Mouse (Mus musculus) embryo, embryonic 11.5 days (tissue): Measurements from ENCODE around the gene Wtip.
"Not testable (repeated sequence)": the region's sequence is repeated elsewhere in the genome, so short reads cannot be mapped to it uniquely, and the experiment has no call there.

ENCODE experiments used
- DNase-seq: peaks from one replicate; pipeline ENCODE4 v3.0.0-alpha.2; 2012; ENCODE audit warnings: low read depth, low spot score

The Wtip gene

DNA sequence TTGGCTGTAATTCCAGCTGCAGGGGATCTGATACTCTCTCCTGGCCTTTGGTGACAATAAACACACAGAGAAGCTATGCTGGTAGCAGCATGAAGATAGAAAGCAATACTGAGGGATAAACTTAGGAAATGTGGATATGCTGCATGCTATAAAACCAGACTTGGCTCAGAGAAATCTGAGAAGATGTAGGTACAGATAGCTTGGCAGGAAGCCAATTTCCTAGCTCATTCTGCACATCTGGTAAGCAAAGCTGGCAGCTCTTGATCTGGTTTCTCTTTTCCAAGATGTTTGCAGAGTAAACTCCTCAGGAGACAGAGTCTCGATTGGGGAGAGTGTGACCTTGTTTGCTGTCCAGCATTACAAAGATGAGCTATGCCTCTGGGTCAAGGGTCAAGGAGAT is 12.4 kb downstream of the Wtip start:
- DNase-seq: not testable (repeated sequence)

DNA sequence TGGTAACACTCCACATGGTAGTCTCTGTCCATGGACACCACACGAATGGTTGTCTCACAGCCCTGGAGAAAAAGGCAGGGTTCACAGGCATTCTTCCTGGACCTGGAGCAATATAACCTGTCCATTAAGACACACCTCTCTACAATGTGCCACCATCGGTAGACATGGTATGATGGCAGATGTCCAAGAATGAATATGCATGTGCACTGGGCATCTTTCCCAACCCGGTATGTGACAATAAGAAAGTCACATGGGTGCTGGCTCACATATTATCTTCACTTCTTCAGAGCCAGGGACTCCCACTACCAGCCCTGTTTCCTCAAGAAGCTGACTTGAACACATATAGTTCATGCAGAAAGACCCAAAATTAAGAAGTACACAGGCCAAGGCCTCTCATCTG is 16.5 kb downstream of the Wtip start:
- no peak for DNase-seq

DNA sequence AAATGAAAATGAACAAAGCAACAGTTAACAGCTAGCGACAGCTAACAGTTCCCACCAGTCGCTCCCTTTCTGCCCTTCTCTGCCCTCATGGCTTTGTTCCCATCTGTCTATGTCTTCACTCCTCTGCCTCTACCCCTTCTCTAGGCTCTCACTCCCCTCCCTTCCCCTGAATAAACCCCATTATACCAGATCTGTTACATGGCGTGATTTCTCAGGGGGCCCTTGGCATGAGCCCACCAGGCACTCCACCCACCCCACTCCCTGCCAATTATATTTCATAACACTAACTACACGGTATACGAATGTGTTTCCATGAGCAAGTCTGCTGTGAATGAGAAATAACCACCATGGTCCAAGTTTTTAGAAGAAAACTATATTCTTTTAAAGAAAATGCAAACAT is 23.9 kb downstream of the Wtip start:
- no peak for DNase-seq

DNA sequence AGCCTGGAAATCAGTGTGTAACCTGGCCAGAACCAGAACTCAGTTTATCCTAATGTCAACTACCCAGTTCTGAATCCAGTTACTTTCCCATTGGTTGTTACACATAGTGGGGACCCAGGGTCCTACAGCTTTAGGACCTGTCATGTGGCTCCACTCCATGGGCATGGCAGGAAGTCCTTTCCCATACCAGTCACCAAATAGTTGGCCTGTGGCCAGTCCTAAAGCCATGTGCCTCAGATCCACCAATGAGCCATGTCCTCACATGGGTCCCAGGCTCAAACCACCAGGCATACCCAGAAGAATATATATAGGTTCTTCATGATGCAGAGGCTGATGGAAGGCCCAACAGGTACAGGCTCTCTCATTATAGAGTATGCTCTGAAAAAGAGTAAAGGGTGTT is 31.8 kb downstream of the Wtip start:
- no peak for DNase-seq

DNA sequence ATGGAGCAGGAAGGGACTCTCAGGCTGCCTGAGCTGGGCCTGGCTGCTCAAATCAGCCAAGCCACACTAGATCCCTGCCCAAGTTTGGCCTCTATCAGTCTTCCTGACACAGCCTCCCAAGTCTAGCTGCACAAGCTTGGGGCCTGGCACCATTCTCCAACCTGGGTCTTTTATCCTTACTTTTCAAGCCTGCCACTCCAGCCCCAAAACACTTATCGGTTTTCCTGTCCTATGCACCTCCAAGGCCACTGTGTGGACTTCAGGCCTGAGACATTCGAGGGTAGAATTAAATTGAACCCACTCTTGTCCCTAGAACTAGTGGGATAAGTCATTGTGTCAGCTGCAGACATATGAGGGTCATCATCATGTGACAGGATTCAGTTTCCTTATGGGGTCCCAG is 33.1 kb downstream of the Wtip start:
- no peak for DNase-seq

DNA sequence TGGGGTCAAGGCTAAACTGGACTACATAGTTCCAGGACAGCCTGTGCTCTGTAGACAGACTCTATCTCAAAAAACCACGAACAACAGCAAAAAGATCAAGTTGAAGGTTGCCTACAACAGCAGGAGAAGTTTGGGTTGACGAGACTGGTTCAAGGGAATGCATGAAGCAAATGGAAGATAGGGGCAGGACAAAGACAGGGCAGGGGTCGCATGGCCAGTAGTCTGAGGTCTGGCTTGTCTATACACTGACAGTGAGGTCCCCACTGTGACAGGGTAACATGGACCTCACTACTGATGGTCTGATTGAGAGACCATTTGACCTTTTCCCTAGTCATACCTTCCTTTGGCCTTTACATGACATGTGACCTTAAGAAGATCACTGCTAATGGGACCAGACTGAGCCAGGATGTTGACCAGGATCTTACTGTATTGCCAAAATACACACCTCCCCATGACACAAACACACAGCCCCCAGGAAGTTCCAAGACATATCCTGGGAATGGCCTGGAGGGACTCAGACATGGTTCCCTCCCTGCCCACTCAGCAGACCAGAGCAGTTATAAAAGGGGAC is 38.1 kb downstream of the Wtip start, which contains the start of gene Scgb1b30:
Scgb1b30 (plus strand) TSS at position 521 of the 571 bp plus-strand sequence.
- DNase-seq: no peak

DNA sequence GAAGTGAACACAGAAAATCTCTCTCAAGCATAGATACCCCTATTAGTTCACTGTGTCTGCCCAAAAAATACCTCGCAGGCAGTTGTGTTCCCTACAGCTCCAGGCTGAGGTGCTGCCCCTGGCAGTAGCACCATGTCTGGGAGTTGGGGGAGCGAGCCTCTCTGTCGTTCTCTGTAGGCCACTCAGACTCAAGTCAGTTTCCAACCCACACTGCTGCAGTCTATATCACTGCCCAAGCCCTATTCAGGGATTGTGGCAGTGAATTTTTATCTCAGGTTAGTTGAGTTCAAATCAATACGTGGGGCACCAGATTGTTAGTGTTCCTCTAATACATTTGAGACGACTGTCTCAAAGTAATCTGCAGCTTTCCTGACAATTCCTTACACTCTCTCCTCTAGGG is 64.9 kb downstream of the Wtip start:
- not testable (repeated sequence) for DNase-seq
